Mouse (Mus musculus) ES-Bruce4 (cell line): ENCODE data around the gene Rhbdf2.

Experiments used
- CTCF ChIP-seq: IDR thresholded peaks from one replicate; pipeline ENCODE4 v1.8.1; 2011; ENCODE audit warnings: low read depth, low read length
- EP300 ChIP-seq: IDR thresholded peaks from 2 replicates; pipeline ENCODE4 v1.6.1; 2011; ENCODE audit warnings: low read depth, low read length; ENCODE audit not compliant: insufficient read depth
- POLR2A ChIP-seq: IDR thresholded peaks from one replicate; pipeline ENCODE4 v1.8.1; 2011; ENCODE audit warnings: low read length; ENCODE audit not compliant: insufficient read depth

DNA sequence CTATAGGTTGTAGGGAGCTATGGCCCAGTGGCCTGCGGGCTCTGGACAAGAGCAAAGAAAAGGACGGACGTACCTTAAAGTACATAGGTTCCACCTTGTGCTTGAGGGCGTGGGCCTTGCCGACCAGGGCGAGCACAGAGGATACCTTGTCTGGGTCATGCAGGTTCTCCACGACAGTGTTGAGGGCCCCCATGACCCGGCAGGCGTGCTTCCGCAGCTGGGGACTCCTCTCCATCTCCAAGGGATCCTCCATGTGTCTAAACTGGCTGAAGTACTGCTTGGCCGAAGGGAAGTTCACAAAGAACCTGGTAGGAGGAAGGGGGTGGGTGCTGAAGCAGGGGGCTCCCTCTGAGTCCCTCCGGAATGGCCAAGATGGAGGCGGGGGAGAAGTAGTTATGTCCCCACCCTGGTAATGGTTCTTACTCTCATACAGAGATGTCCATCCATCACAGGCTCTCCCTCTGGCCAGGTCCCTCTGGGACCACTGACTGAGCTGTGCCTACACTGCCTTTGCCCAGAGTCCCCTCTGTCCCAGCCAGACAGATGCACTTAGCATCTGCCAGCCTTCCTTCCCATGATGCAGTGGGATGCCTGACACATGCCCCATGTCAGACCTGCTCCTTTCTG lies 23.0 kb upstream of the Rhbdf2 start:
- TF ChIP-seq CTCF, result no peak
- no peak for TF ChIP-seq EP300
- TF ChIP-seq POLR2A, result no peak
